Mouse (Mus musculus) limb, embryonic 14.5 days (tissue): ENCODE results near the gene Olfr137. TPM values are rescaled to one million over a fixed set of nuclear protein-coding genes. Genes with fewer than 3 reads are reported as not detected.

Experiments
- ATAC-seq: fragments of 200-750 bp; cut with Nextera tagmentation; 2 replicates; pipeline ENCODE4 v1.8.0; 2017; ENCODE audit warnings: low read depth, moderate number of reproducible peaks, moderate TSS enrichment; ENCODE audit not compliant: low FRiP score
- DNase-seq: peaks from one replicate; pipeline ENCODE4 v3.0.0-alpha.2; 2015; ENCODE audit warnings: low spot score
- H3K27ac ChIP-seq: fragments of 300-500 bp; sonication (generic); replicated peaks from 2 replicates; pipeline ENCODE4 v1.5.1; 2014; ENCODE audit warnings: low read depth, mild to moderate bottlenecking, low read length, moderate library complexity, mixed read lengths
- H3K27me3 ChIP-seq: fragments of 300-500 bp; sonication (generic); 2 replicates; pipeline ENCODE4 v1.6.1; 2014; ENCODE audit warnings: low read length, mixed read lengths; ENCODE audit not compliant: control insufficient read depth, insufficient read depth
- H3K36me3 ChIP-seq: fragments of 300-500 bp; sonication (generic); 2 replicates; pipeline ENCODE4 v1.6.1; 2014; ENCODE audit warnings: mild to moderate bottlenecking, low read length, moderate library complexity, mixed read lengths; ENCODE audit not compliant: control insufficient read depth, insufficient read depth
- H3K4me1 ChIP-seq: fragments of 300-500 bp; sonication (generic); 2 replicates; pipeline ENCODE4 v1.6.1; 2014; ENCODE audit warnings: antibody characterized with exemption, low read length, mixed read lengths; ENCODE audit not compliant: control insufficient read depth, insufficient read depth
- H3K4me2 ChIP-seq: fragments of 300-500 bp; sonication (generic); replicated peaks from 2 replicates; pipeline ENCODE4 v1.6.1; 2014; ENCODE audit warnings: low read depth, mild to moderate bottlenecking, low read length, moderate library complexity; ENCODE audit not compliant: severe bottlenecking
- H3K4me3 ChIP-seq: fragments of 300-500 bp; sonication (generic); replicated peaks from 2 replicates; pipeline ENCODE4 v1.5.1; 2014; ENCODE audit warnings: low read length
- H3K9ac ChIP-seq: fragments of 300-500 bp; sonication (generic); 2 replicates; pipeline ENCODE4 v1.6.1; 2014; ENCODE audit warnings: mild to moderate bottlenecking, low read depth, low read length, moderate library complexity; ENCODE audit not compliant: severe bottlenecking
- H3K9me3 ChIP-seq: fragments of 300-500 bp; sonication (generic); 2 replicates; pipeline ENCODE4 v1.6.1; 2016; ENCODE audit warnings: low read length; ENCODE audit not compliant: control insufficient read depth
- POLR2A ChIP-seq: fragments of 200-500 bp; IDR thresholded peaks from 2 replicates; pipeline ENCODE4 v1.8.0; 2012; ENCODE audit warnings: inconsistent platforms, mild to moderate bottlenecking, moderate library complexity, borderline replicate concordance; ENCODE audit not compliant: insufficient read depth, insufficient read length; ENCODE audit errors: extremely low read depth
- WGBS: fragments of 180-500 bp; shearing (Covaris S2); extraction: QIAGEN DNeasy Blood & Tissue Kit; methylation state at CpG from one replicate; pipeline ENCODE4 v1.1.7; 2014; 5-methylcytosine and 5-hydroxymethylcytosine counted together
- polyA plus RNA-seq, 2 experiments: library from polyadenylated mRNA; depleted of rRNA in 1 of 2; stranded (reverse) in 1 of 2; unstranded in 1 of 2; fragments of >200 nt; fragmentation: Nextera tagmentation in 1 of 2; extraction: Ambion mirVana in 1 of 2; gene quantifications; 2 replicates each; pipeline versions ENCODE4 v1.2.1 to v1.2.3; 2012 to 2014

Olfr137 gene
- polyA plus RNA-seq (2012; rRNA removed): not detected in 2 replicates
- polyA plus RNA-seq (2014; fragmentation: Nextera tagmentation; extraction: Ambion mirVana): not detected in 2 replicates

GRCm38 (mm10) chr17:38307470-38307869, at the start of gene Olfr137:
TSS of gene Olfr137 (minus strand) at chr17:38307570.
- Histone ChIP-seq H3K4me3 (no peak within 1 kb of the TSS), H3K4me1 (no peaks in the 10 kb centered on the region), H3K27me3 (no peaks in the 10 kb centered on the region), H3K4me2 (no peak within 1 kb of the TSS), H3K9me3 (peaks cover 7% of the 10 kb centered on the region; the same call in 1 of the 2 replicates), H3K27ac (no peak within 1 kb of the TSS), H3K9ac (no peak within 1 kb of the TSS), H3K36me3 (no peaks in the 10 kb centered on the region)
- DNase-seq: no peak
- TF ChIP-seq POLR2A: no peak
- ATAC-seq: no peak

GRCm38 (mm10) chr17:38329531-38329930, 22.2 kb upstream of the Olfr137 start, which contains the start of gene Olfr136:
TSS of gene Olfr136 (plus strand) at chr17:38329831.
- no peaks in the 10 kb centered on the region for H3K27me3 ChIP-seq
- peaks cover 4% of the 10 kb centered on the region; the same call in 1 of the 2 replicates for H3K9me3 ChIP-seq
- H3K4me2 ChIP-seq: no peak within 1 kb of the TSS
- no peaks in the 10 kb centered on the region for H3K36me3 ChIP-seq
- H3K9ac ChIP-seq: no peak within 1 kb of the TSS
- DNase-seq (no peak), ATAC-seq (no peak)
- no peak within 1 kb of the TSS for H3K27ac ChIP-seq
- H3K4me1 ChIP-seq: no peaks in the 10 kb centered on the region
- H3K4me3 ChIP-seq: no peak within 1 kb of the TSS
- TF ChIP-seq POLR2A: no peak

GRCm38 (mm10) chr17:38260735-38261134, 46.6 kb downstream of the Olfr137 start, which contains the start of gene Olfr138:
TSS of gene Olfr138 (plus strand) at chr17:38261035.
- Histone ChIP-seq H3K27ac (no peak within 1 kb of the TSS), H3K27me3 (no peaks in the 10 kb centered on the region), H3K9me3 (no peaks in the 10 kb centered on the region), H3K36me3 (no peaks in the 10 kb centered on the region), H3K4me2 (no peak within 1 kb of the TSS), H3K4me1 (no peaks in the 10 kb centered on the region), H3K9ac (no peak within 1 kb of the TSS), H3K4me3 (no peak within 1 kb of the TSS)
- DNase-seq (no peak), ATAC-seq (no peak)
- WGBS: 75% methylated on average over 1 of the region's 1 CpGs
- no peak for TF ChIP-seq POLR2A

Other genes with a start within 250 kb of the Olfr137 start
- not detected in 2 replicates for gene Olfr129, start 247.5 kb downstream of the Olfr137 start, polyA plus RNA-seq (2012; rRNA removed)
- not detected in 2 replicates for gene Olfr129, start 247.5 kb downstream of the Olfr137 start, polyA plus RNA-seq (2014; fragmentation: Nextera tagmentation; extraction: Ambion mirVana)
- gene Olfr130, start 243.6 kb downstream of the Olfr137 start, polyA plus RNA-seq (2012; rRNA removed): not detected in 2 replicates
- not detected in 2 replicates for gene Olfr130, start 243.6 kb downstream of the Olfr137 start, polyA plus RNA-seq (2014; fragmentation: Nextera tagmentation; extraction: Ambion mirVana)
- gene Olfr131, start 218.9 kb downstream of the Olfr137 start, polyA plus RNA-seq (2012; rRNA removed): not detected in 2 replicates
- gene Olfr131, start 218.9 kb downstream of the Olfr137 start, polyA plus RNA-seq (2014; fragmentation: Nextera tagmentation; extraction: Ambion mirVana): not detected in 2 replicates
- not detected in 2 replicates for gene Olfr132, start 173.0 kb downstream of the Olfr137 start, polyA plus RNA-seq (2012; rRNA removed)
- gene Olfr132, start 173.0 kb downstream of the Olfr137 start, polyA plus RNA-seq (2014; fragmentation: Nextera tagmentation; extraction: Ambion mirVana): not detected in 2 replicates
- gene Olfr133, start 162.3 kb downstream of the Olfr137 start, polyA plus RNA-seq (2012; rRNA removed): not detected in 2 replicates
- gene Olfr133, start 162.3 kb downstream of the Olfr137 start, polyA plus RNA-seq (2014; fragmentation: Nextera tagmentation; extraction: Ambion mirVana): not detected in 2 replicates
- not detected in 2 replicates for gene Olfr134, start 136.2 kb downstream of the Olfr137 start, polyA plus RNA-seq (2012; rRNA removed)
- gene Olfr134, start 136.2 kb downstream of the Olfr137 start, polyA plus RNA-seq (2014; fragmentation: Nextera tagmentation; extraction: Ambion mirVana): not detected in 2 replicates
- gene Olfr135, start 103.2 kb downstream of the Olfr137 start, polyA plus RNA-seq (2012; rRNA removed): not detected in 2 replicates
- gene Olfr135, start 103.2 kb downstream of the Olfr137 start, polyA plus RNA-seq (2014; fragmentation: Nextera tagmentation; extraction: Ambion mirVana): not detected in 2 replicates
- gene Olfr138, start 46.5 kb downstream of the Olfr137 start, polyA plus RNA-seq (2012; rRNA removed): not detected in 2 replicates
- not detected in 2 replicates for gene Olfr138, start 46.5 kb downstream of the Olfr137 start, polyA plus RNA-seq (2014; fragmentation: Nextera tagmentation; extraction: Ambion mirVana)
- gene Olfr136, start 22.3 kb upstream of the Olfr137 start, polyA plus RNA-seq (2012; rRNA removed): not detected in 2 replicates
- gene Olfr136, start 22.3 kb upstream of the Olfr137 start, polyA plus RNA-seq (2014; fragmentation: Nextera tagmentation; extraction: Ambion mirVana): not detected in 2 replicates
- not detected in 2 replicates for gene Esp36, start 112.6 kb upstream of the Olfr137 start, polyA plus RNA-seq (2012; rRNA removed)
- not detected in 2 replicates for gene Esp36, start 112.6 kb upstream of the Olfr137 start, polyA plus RNA-seq (2014; fragmentation: Nextera tagmentation; extraction: Ambion mirVana)
- not detected in 2 replicates for gene Esp34, start 246.6 kb upstream of the Olfr137 start, polyA plus RNA-seq (2012; rRNA removed)
- gene Esp34, start 246.6 kb upstream of the Olfr137 start, polyA plus RNA-seq (2014; fragmentation: Nextera tagmentation; extraction: Ambion mirVana): not detected in 2 replicates